Mouse (Mus musculus) midbrain, embryonic 10.5 days (tissue): ENCODE data around the gene Tcl1. TPM values are rescaled to one million over a fixed set of nuclear protein-coding genes. Genes with fewer than 3 reads are reported as not detected.
"Not testable (repeated sequence)": the region's sequence is repeated elsewhere in the genome, so short reads cannot be mapped to it uniquely, and the experiment has no call there.

Source experiments
- DNase-seq: peaks from one replicate; pipeline ENCODE4 v3.0.0-alpha.2; 2017; ENCODE audit warnings: low spot score
- H3K27ac ChIP-seq: fragments of 300-500 bp; sonication (generic); replicated peaks from 2 replicates; pipeline ENCODE4 v1.5.1; 2016; ENCODE audit warnings: mild to moderate bottlenecking
- H3K27me3 ChIP-seq: fragments of 300-500 bp; sonication (generic); 2 replicates; pipeline ENCODE4 v1.6.1; 2016; ENCODE audit warnings: low read depth, mild to moderate bottlenecking; ENCODE audit not compliant: poor library complexity, severe bottlenecking
- H3K36me3 ChIP-seq: fragments of 300-500 bp; sonication (generic); 2 replicates; pipeline ENCODE4 v1.6.1; 2016; ENCODE audit warnings: mild to moderate bottlenecking, moderate library complexity
- H3K4me1 ChIP-seq: fragments of 300-500 bp; sonication (generic); 2 replicates; pipeline ENCODE4 v1.6.1; 2016
- H3K4me3 ChIP-seq: fragments of 300-500 bp; sonication (generic); 2 replicates; pipeline ENCODE4 v1.5.1; 2016; ENCODE audit warnings: mild to moderate bottlenecking, moderate library complexity
- H3K9me3 ChIP-seq: fragments of 300-500 bp; sonication (generic); replicated peaks from 2 replicates; pipeline ENCODE4 v1.6.1; 2016; ENCODE audit warnings: mild to moderate bottlenecking
- WGBS: fragments of 180-500 bp; shearing (Covaris S2); methylation state at CpG from one replicate; pipeline ENCODE4 v1.1.7; 2016; 5-methylcytosine and 5-hydroxymethylcytosine counted together
- polyA plus RNA-seq: library from polyadenylated mRNA; unstranded; fragments of >200 nt; fragmentation: Nextera tagmentation; extraction: Ambion mirVana; gene quantifications from 2 replicates; pipeline ENCODE4 v1.2.1, GENCODE M21; 2016

Tcl1 gene
- polyA plus RNA-seq, 1 experiment from 2014 or later = not detected

- no peak overlapping the region; the same call in 1 of the 2 replicates for H3K27ac ChIP-seq
- DNase-seq = no peak
- H3K4me1 ChIP-seq = 0 out of 2 replicates have a peak, but pooled peaks cover 10% of the 10 kb centered on the region
- no peaks in the 10 kb centered on the region for H3K36me3 ChIP-seq
- 92% methylated on average over 7 of the region's 7 CpGs for WGBS
- no peak overlapping the region for H3K4me3 ChIP-seq
- H3K9me3 ChIP-seq = no peaks in the 10 kb centered on the region
- no peaks in the 10 kb centered on the region for H3K27me3 ChIP-seq
Observed at GRCm38 (mm10) chr12:105217101-105217760, 5.4 kb downstream of the Tcl1 start.

GRCm38 (mm10) chr12:105209231-105209630 lies 13.4 kb downstream of the Tcl1 start:
- Histone ChIP-seq H3K4me1 (peaks cover 19% of the 10 kb centered on the region), H3K4me3 (no peak overlapping the region), H3K27ac (no peak overlapping the region), H3K27me3 (no peaks in the 10 kb centered on the region), H3K36me3 (no peaks in the 10 kb centered on the region), H3K9me3 (no peaks in the 10 kb centered on the region)
- no peak for DNase-seq
- 95% methylated on average over 7 of the region's 7 CpGs for WGBS

GRCm38 (mm10) chr12:105208441-105208840 lies 14.2 kb downstream of the Tcl1 start:
- H3K9me3 ChIP-seq = no peaks in the 10 kb centered on the region
- no peak for DNase-seq
- H3K4me3 ChIP-seq = no peak overlapping the region
- no peaks in the 10 kb centered on the region for H3K36me3 ChIP-seq
- WGBS = 93% methylated on average over 1 of the region's 1 CpGs
- no peak overlapping the region for H3K27ac ChIP-seq
- no peaks in the 10 kb centered on the region for H3K27me3 ChIP-seq
- peaks cover 13% of the 10 kb centered on the region for H3K4me1 ChIP-seq

- Histone ChIP-seq H3K27ac (no peak overlapping the region), H3K36me3 (no peaks in the 10 kb centered on the region), H3K9me3 (no peaks in the 10 kb centered on the region), H3K4me3 (no peak overlapping the region), H3K27me3 (no peaks in the 10 kb centered on the region), H3K4me1 (peaks cover 12% of the 10 kb centered on the region)
- no peak for DNase-seq
- WGBS = 87% methylated on average over 1 of the region's 1 CpGs
Observed at GRCm38 (mm10) chr12:105207071-105207470, 15.5 kb downstream of the Tcl1 start.

- H3K4me3 ChIP-seq, DNase-seq, H3K27me3 ChIP-seq, H3K27ac ChIP-seq, H3K9me3 ChIP-seq, H3K36me3 ChIP-seq: not testable (repeated sequence)
- peaks cover 12% of the 10 kb centered on the region for H3K4me1 ChIP-seq
- 64% methylated on average over 1 of the region's 1 CpGs for WGBS
Observed at GRCm38 (mm10) chr12:105201657-105202056, 20.9 kb downstream of the Tcl1 start, which contains the start of gene Tcl1b4. TSS of gene Tcl1b4 (plus strand) at chr12:105201957.

GRCm38 (mm10) chr12:105199684-105200497 lies 22.7 kb downstream of the Tcl1 start:
- peak; percentile 55 for DNase-seq
- H3K4me1 ChIP-seq = peaks cover 12% of the 10 kb centered on the region

GRCm38 (mm10) chr12:105190743-105191142 lies 31.9 kb downstream of the Tcl1 start, which contains the start of gene Tcl1b3:
TSS of gene Tcl1b3 (plus strand) at chr12:105191043.
- 95% methylated on average over 6 of the region's 6 CpGs for WGBS
- H3K9me3 ChIP-seq, H3K27ac ChIP-seq, H3K4me3 ChIP-seq, H3K27me3 ChIP-seq, H3K36me3 ChIP-seq, H3K4me1 ChIP-seq, DNase-seq: not testable (repeated sequence)

More at GRCm38 (mm10) chr12:105199684-105200497, 22.7 kb downstream of the Tcl1 start:
- not testable (repeated sequence) for H3K27me3 ChIP-seq, H3K36me3 ChIP-seq, H3K4me3 ChIP-seq, H3K9me3 ChIP-seq
- WGBS = 23% methylated on average over 7 of the region's 7 CpGs
- peak overlapping the region; percentile 80 for H3K27ac ChIP-seq

GRCm38 (mm10) chr12:105188980-105189379 lies 33.6 kb downstream of the Tcl1 start:
- not testable (repeated sequence) for DNase-seq, H3K4me1 ChIP-seq, H3K27me3 ChIP-seq, H3K9me3 ChIP-seq, H3K36me3 ChIP-seq, H3K27ac ChIP-seq, H3K4me3 ChIP-seq
- WGBS = 44% methylated on average over 2 of the region's 2 CpGs

- not testable (repeated sequence) for H3K4me1 ChIP-seq, H3K4me3 ChIP-seq, H3K27ac ChIP-seq, H3K36me3 ChIP-seq, DNase-seq, H3K9me3 ChIP-seq, H3K27me3 ChIP-seq
- WGBS = 76% methylated on average over 4 of the region's 4 CpGs
Observed at GRCm38 (mm10) chr12:105181040-105181644, 41.5 kb downstream of the Tcl1 start.

GRCm38 (mm10) chr12:105176044-105176443 lies 46.5 kb downstream of the Tcl1 start, which contains the start of gene Tcl1b5:
TSS of gene Tcl1b5 (plus strand) at chr12:105176344.
- not testable (repeated sequence) for H3K9me3 ChIP-seq, H3K4me3 ChIP-seq, H3K27me3 ChIP-seq, H3K27ac ChIP-seq, H3K36me3 ChIP-seq, H3K4me1 ChIP-seq, DNase-seq
- 73% methylated on average over 3 of the region's 3 CpGs for WGBS

- not testable (repeated sequence) for H3K27ac ChIP-seq, H3K9me3 ChIP-seq, DNase-seq, H3K36me3 ChIP-seq, H3K4me3 ChIP-seq, H3K4me1 ChIP-seq, H3K27me3 ChIP-seq
- WGBS = 28% methylated on average over 2 of the region's 2 CpGs
Observed at GRCm38 (mm10) chr12:105174318-105174717, 48.3 kb downstream of the Tcl1 start.

- Histone ChIP-seq H3K27ac (no peak overlapping the region), H3K4me1 (no peaks in the 10 kb centered on the region), H3K36me3 (no peaks in the 10 kb centered on the region), H3K4me3 (no peak overlapping the region), H3K27me3 (no peaks in the 10 kb centered on the region), H3K9me3 (no peaks in the 10 kb centered on the region)
- DNase-seq = no peak
- 79% methylated on average over 2 of the region's 2 CpGs for WGBS
Observed at GRCm38 (mm10) chr12:105173366-105173765, 49.2 kb downstream of the Tcl1 start.
